ENCODE assay signal across 8 mouse cellular contexts in the genomic region with DNA sequence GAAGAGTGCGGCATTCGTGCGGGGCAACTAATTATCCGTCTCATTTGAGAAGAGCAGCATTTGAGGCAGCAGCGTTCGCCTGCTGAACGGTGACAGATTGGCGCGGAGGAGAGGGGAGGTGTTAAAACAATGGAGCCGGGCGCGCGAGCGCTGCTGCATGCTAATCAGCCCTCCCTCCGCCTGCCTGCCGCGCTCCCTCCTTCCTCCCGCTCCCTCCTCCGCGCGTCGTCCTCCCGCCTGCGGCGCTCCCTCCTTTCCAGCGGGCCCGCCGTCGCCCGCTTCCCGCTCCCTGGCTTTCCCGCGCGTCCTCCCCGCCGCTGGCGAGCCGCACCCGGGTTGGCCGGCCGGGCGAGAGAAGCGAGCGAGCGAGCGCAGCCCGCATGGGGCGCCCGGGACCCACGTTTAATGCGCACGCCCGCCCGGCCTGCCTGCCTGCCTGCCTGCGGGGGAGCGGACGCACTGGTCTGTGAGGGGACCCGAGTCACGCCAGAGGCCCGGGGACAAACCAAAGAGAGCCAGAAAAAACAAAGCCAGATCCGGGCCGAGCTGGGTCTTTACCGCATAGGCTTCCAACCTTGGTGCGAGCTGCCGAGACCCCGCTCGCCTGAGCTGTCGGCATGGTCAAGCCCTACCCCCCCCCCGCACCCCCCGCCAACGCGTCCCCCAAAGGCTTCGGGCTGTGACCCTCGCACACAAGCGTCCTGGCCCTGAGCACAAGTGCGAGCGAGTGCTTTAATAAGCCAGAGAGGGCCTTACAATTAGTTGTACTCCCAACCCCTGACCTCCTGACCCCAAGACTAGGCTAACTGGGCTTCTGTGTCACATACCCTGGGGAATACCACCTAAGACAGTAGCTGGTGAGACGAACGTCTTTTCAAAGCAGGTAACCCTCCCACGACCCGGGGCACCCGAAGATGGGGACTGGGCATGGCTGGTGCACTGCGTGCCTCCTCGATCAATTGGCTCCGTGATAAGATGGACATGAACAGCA. TPM values are rescaled to one million over a fixed set of nuclear protein-coding genes. Genes with fewer than 3 reads are reported as not detected.
DNase-seq lines count a peak whose midpoint lies in the region; ATAC-seq and TF ChIP-seq lines count a peak whose summit lies in the region.

No protein-coding gene starts in this region.

- ATAC-seq in forebrain, embryonic 14.5 days = peak; percentile 93
- peak; percentile 62 for ATAC-seq in liver, postnatal 0 days
- ATAC-seq in neutrophil, adult 5-6 weeks (ENCODE audit: extremely low read depth, insufficient number of reproducible peaks, low FRiP score, poor library complexity, severe bottlenecking) = 0 out of 2 replicates have a peak, but pooled peaks have one; percentile 26

- no peaks in the 10 kb centered on the region for H3K27me3 ChIP-seq in forebrain, embryonic 14.5 days (replicated peaks; ENCODE audit: control insufficient read depth, insufficient read depth, low read length)
- H3K27me3 ChIP-seq in liver, postnatal 0 days (ENCODE audit: insufficient read depth, low read length) = peaks cover 23% of the 10 kb centered on the region

- no peak for TF ChIP-seq EP300 in liver, postnatal 0 days (IDR thresholded peaks at IDR 0.05; ENCODE audit: low read depth)

- no peaks in the 10 kb centered on the region for H3K9me3 ChIP-seq in forebrain, embryonic 14.5 days (replicated peaks; ENCODE audit: control insufficient read depth, low read length)
- no peaks in the 10 kb centered on the region for H3K9me3 ChIP-seq in liver, postnatal 0 days (ENCODE audit: low read length)

- peak overlapping the region; percentile 86 for H3K9ac ChIP-seq in forebrain, embryonic 14.5 days (ENCODE audit: low read length)
- H3K9ac ChIP-seq in liver, postnatal 0 days (replicated peaks) = peak overlapping the region; percentile 21; the same call in 1 of the 2 replicates

- no peaks in the 10 kb centered on the region for H3K36me3 ChIP-seq in forebrain, embryonic 14.5 days (ENCODE audit: control insufficient read depth, insufficient read depth, low read length)
- peaks cover 9% of the 10 kb centered on the region for H3K36me3 ChIP-seq in liver, postnatal 0 days (replicated peaks; ENCODE audit: insufficient read depth, low read length)

- peaks cover 14% of the 10 kb centered on the region for H3K4me1 ChIP-seq in forebrain, embryonic 14.5 days (ENCODE audit: control insufficient read depth, insufficient read depth, low read length)
- H3K4me1 ChIP-seq in liver, postnatal 0 days (ENCODE audit: insufficient read depth) = peaks cover 17% of the 10 kb centered on the region

- peak overlapping the region; percentile 55 for H3K4me3 ChIP-seq in forebrain, embryonic 14.5 days (ENCODE audit: low read depth, low read length)
- H3K4me3 ChIP-seq in layer of hippocampus, adult 2 months = peak overlapping the region; percentile 71
- H3K4me3 ChIP-seq in liver, postnatal 0 days (ENCODE audit: low read depth, low read length) = peak overlapping the region; percentile 55

- WGBS in forebrain, embryonic 14.5 days = 1% methylated on average over 75 of the region's 85 CpGs
- WGBS in liver, postnatal 0 days (ENCODE audit: insufficient replicate concordance) = 3% methylated on average over 85 of the region's 85 CpGs

- peak overlapping the region; percentile 86 for H3K4me2 ChIP-seq in forebrain, embryonic 14.5 days (ENCODE audit: low read length)
- peak overlapping the region; percentile 90 for H3K4me2 ChIP-seq in liver, postnatal 0 days (ENCODE audit: low read depth, low read length)

- no peak for TF ChIP-seq CTCF in layer of hippocampus, adult 2 months (conservative IDR thresholded peaks at IDR 0.05)
- TF ChIP-seq CTCF in liver, postnatal 0 days (IDR thresholded peaks at IDR 0.05; ENCODE audit: low read depth) = no peak

- H3K27ac ChIP-seq in forebrain, embryonic 14.5 days (ENCODE audit: low read depth, low read length) = peak overlapping the region; percentile 98
- H3K27ac ChIP-seq in layer of hippocampus, adult 2 months = peak overlapping the region; percentile 95
- H3K27ac ChIP-seq in liver, postnatal 0 days (ENCODE audit: low read depth) = no peak overlapping the region

- peak; percentile 74 for DNase-seq in Muller cell, postnatal 12 days (ENCODE audit: inconsistent ontology term)
- peak; percentile 82 for DNase-seq in cerebellum, adult 11-12 months
- DNase-seq in forebrain, embryonic 14.5 days (ENCODE audit: low spot score) = peak; percentile 97
- DNase-seq in heart, postnatal 4 days = peak; percentile 65
- peak; percentile 89 to 93 for DNase-seq in layer of hippocampus, adult 2 months (ENCODE audit: low spot score in 2 of 2)
- DNase-seq in liver, postnatal 0 days = peak; percentile 53
- DNase-seq in thymus, postnatal 0 days (ENCODE audit: low spot score) = peak; percentile 36

RNA-seq across cellular contexts. Expression of gene Psmd14, which starts 54.8 kb away (rescaled TPM):
- polyA plus RNA-seq in forebrain, embryonic 14.5 days (2014; fragmentation: Nextera tagmentation; extraction: Ambion mirVana) = 279 and 296 TPM in 2 replicates
- 10 to 100 TPM; 88.7 to 90.8 TPM for total RNA-seq in heart, postnatal 4 days (2021)
- total RNA-seq in layer of hippocampus, adult 2 months (2021) = 100 to 1,000 TPM; 110 to 120 TPM
- 70.8 and 83.4 TPM in 2 replicates for polyA plus RNA-seq in liver, postnatal 0 days (2015; fragmentation: Nextera tagmentation; extraction: Ambion mirVana)
- 54.8 and 77.2 TPM in 2 replicates for total RNA-seq in neutrophil, adult 5-6 weeks (2017)
- polyA plus RNA-seq in thymus, postnatal 0 days (2015; fragmentation: Nextera tagmentation; extraction: Ambion mirVana) = 261 and 270 TPM in 2 replicates

Comparison
In these comparisons a context has a peak if more than half of its experiments do, and no peak if none do; other contexts are left out.
1. DNase-seq: peak in every context shown above with its lines; median percentile 97 in forebrain, embryonic 14.5 days; 91 in layer of hippocampus, adult 2 months; 82 in cerebellum, adult 11-12 months; 74 in Muller cell, postnatal 12 days; 65 in heart, postnatal 4 days; 53 in liver, postnatal 0 days; 36 in thymus, postnatal 0 days.
2. ATAC-seq: peak in every context shown above with its lines; median percentile 93 in forebrain, embryonic 14.5 days; 62 in liver, postnatal 0 days; 26 in neutrophil, adult 5-6 weeks.